Mouse (Mus musculus): ENCODE results near the gene Iqschfp. TPM values are rescaled to one million over a fixed set of nuclear protein-coding genes. Genes with fewer than 3 reads are reported as not detected.

Iqschfp gene
- polyA plus RNA-seq, 1 experiment, result not detected

- TF ChIP-seq USF1 (IDR thresholded peaks at IDR 0.05; ENCODE audit: low read depth) (no peak), CEBPB (IDR thresholded peaks at IDR 0.05; ENCODE audit: low read depth) (no peak), MYOD1 (IDR thresholded peaks at IDR 0.05; ENCODE audit: control insufficient read depth, insufficient read length, low read depth) (no peak), FOSL1 (IDR thresholded peaks at IDR 0.05; ENCODE audit: insufficient read depth, low read length, poor library complexity, severe bottlenecking) (no peak), MYOG (IDR thresholded peaks at IDR 0.05; ENCODE audit: control insufficient read depth, extremely low read depth, insufficient read length) (no peak), CTCF (IDR thresholded peaks at IDR 0.05; ENCODE audit: control insufficient read depth, insufficient read depth, insufficient read length) (no peak), MAX (IDR thresholded peaks at IDR 0.05) (no peak)
- no peaks in the 10 kb centered on the region for H3K27me3 ChIP-seq (ENCODE audit: control insufficient read depth, insufficient read depth, insufficient read length)
These were observed 375.9 kb downstream of the Iqschfp start for GRCm38 (mm10) chr3:68267905-68268304.

GRCm38 (mm10) chr3:68269251-68269650 lies 377.2 kb downstream of the Iqschfp start:
- no peaks in the 10 kb centered on the region for H3K27me3 ChIP-seq (ENCODE audit: control insufficient read depth, insufficient read depth, insufficient read length)
- H3ac ChIP-seq (ENCODE audit: control insufficient read depth, insufficient read length, low read depth), result no peak overlapping the region
- no peak for TF ChIP-seq MYOG (IDR thresholded peaks at IDR 0.05; ENCODE audit: control insufficient read depth, extremely low read depth, insufficient read length)
- TF ChIP-seq CEBPB (IDR thresholded peaks at IDR 0.05; ENCODE audit: low read depth), result no peak
- no peak for TF ChIP-seq CTCF (IDR thresholded peaks at IDR 0.05; ENCODE audit: control insufficient read depth, insufficient read depth, insufficient read length)
- TF ChIP-seq FOSL1 (IDR thresholded peaks at IDR 0.05; ENCODE audit: insufficient read depth, low read length, poor library complexity, severe bottlenecking), result no peak
- TF ChIP-seq USF1 (IDR thresholded peaks at IDR 0.05; ENCODE audit: low read depth), result no peak
- no peak for TF ChIP-seq MYOD1 (IDR thresholded peaks at IDR 0.05; ENCODE audit: control insufficient read depth, insufficient read length, low read depth)
- TF ChIP-seq MAX (IDR thresholded peaks at IDR 0.05), result no peak
- H3K36me3 ChIP-seq (ENCODE audit: control insufficient read depth, insufficient read depth), result no peaks in the 10 kb centered on the region
- H3K79me2 ChIP-seq (ENCODE audit: control insufficient read depth, insufficient read depth), result no peaks in the 10 kb centered on the region
- no peak overlapping the region for H3K4me3 ChIP-seq (ENCODE audit: insufficient read depth, poor library complexity, severe bottlenecking)
- no peaks in the 10 kb centered on the region for H3K79me3 ChIP-seq (ENCODE audit: low read depth)

More at GRCm38 (mm10) chr3:68267905-68268304, 375.9 kb downstream of the Iqschfp start:
- H3K4me3 ChIP-seq (ENCODE audit: insufficient read depth, poor library complexity, severe bottlenecking), result no peak overlapping the region
- no peaks in the 10 kb centered on the region for H3K36me3 ChIP-seq (ENCODE audit: control insufficient read depth, insufficient read depth)
- H3K79me3 ChIP-seq (ENCODE audit: low read depth), result no peaks in the 10 kb centered on the region
- H3ac ChIP-seq (ENCODE audit: control insufficient read depth, insufficient read length, low read depth), result no peak overlapping the region
- H3K79me2 ChIP-seq (ENCODE audit: control insufficient read depth, insufficient read depth), result no peaks in the 10 kb centered on the region

- Histone ChIP-seq H3K27me3 (ENCODE audit: control insufficient read depth, insufficient read depth, insufficient read length) (no peaks in the 10 kb centered on the region), H3K36me3 (ENCODE audit: control insufficient read depth, insufficient read depth) (no peaks in the 10 kb centered on the region), H3K79me3 (ENCODE audit: low read depth) (no peaks in the 10 kb centered on the region), H3K4me3 (ENCODE audit: insufficient read depth, poor library complexity, severe bottlenecking) (no peak overlapping the region), H3ac (ENCODE audit: control insufficient read depth, insufficient read length, low read depth) (no peak overlapping the region), H3K79me2 (ENCODE audit: control insufficient read depth, insufficient read depth) (no peaks in the 10 kb centered on the region)
- TF ChIP-seq FOSL1 (IDR thresholded peaks at IDR 0.05; ENCODE audit: insufficient read depth, low read length, poor library complexity, severe bottlenecking) (no peak), MYOD1 (IDR thresholded peaks at IDR 0.05; ENCODE audit: control insufficient read depth, insufficient read length, low read depth) (no peak), CTCF (IDR thresholded peaks at IDR 0.05; ENCODE audit: control insufficient read depth, insufficient read depth, insufficient read length) (no peak), MAX (IDR thresholded peaks at IDR 0.05) (no peak), MYOG (IDR thresholded peaks at IDR 0.05; ENCODE audit: control insufficient read depth, extremely low read depth, insufficient read length) (no peak), USF1 (IDR thresholded peaks at IDR 0.05; ENCODE audit: low read depth) (no peak), CEBPB (IDR thresholded peaks at IDR 0.05; ENCODE audit: low read depth) (no peak)
These were observed 378.2 kb downstream of the Iqschfp start for GRCm38 (mm10) chr3:68270246-68270645.

DNA sequence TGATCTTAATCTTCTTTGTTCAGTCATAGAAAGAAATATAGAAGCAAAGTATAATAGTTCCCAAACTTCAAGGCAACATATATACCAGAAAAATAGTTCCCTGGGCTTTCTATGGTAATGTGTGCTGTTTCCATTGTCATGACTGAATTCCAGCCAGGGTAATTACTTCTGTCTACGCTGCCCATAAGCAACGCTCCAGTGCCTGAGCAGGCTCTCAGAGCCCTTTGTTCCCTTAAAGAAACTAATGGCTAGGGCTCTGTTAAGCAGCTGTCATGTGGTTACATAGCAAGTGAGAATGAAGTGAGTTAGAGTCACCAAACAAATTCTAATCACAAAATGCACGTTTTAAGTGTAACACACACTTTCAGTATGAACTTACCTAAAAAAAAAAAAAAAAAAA lies 379.4 kb downstream of the Iqschfp start:
- H3ac ChIP-seq (ENCODE audit: control insufficient read depth, insufficient read length, low read depth), result no peak overlapping the region
- no peaks in the 10 kb centered on the region for H3K79me3 ChIP-seq (ENCODE audit: low read depth)
- no peaks in the 10 kb centered on the region for H3K27me3 ChIP-seq (ENCODE audit: control insufficient read depth, insufficient read depth, insufficient read length)
- TF ChIP-seq CTCF (IDR thresholded peaks at IDR 0.05; ENCODE audit: control insufficient read depth, insufficient read depth, insufficient read length) (no peak), MYOG (IDR thresholded peaks at IDR 0.05; ENCODE audit: control insufficient read depth, extremely low read depth, insufficient read length) (no peak), FOSL1 (IDR thresholded peaks at IDR 0.05; ENCODE audit: insufficient read depth, low read length, poor library complexity, severe bottlenecking) (no peak), USF1 (IDR thresholded peaks at IDR 0.05; ENCODE audit: low read depth) (no peak), MYOD1 (IDR thresholded peaks at IDR 0.05; ENCODE audit: control insufficient read depth, insufficient read length, low read depth) (no peak), CEBPB (IDR thresholded peaks at IDR 0.05; ENCODE audit: low read depth) (no peak), MAX (IDR thresholded peaks at IDR 0.05) (no peak)
- no peaks in the 10 kb centered on the region for H3K79me2 ChIP-seq (ENCODE audit: control insufficient read depth, insufficient read depth)
- H3K4me3 ChIP-seq (ENCODE audit: insufficient read depth, poor library complexity, severe bottlenecking), result no peak overlapping the region
- no peaks in the 10 kb centered on the region for H3K36me3 ChIP-seq (ENCODE audit: control insufficient read depth, insufficient read depth)

DNA sequence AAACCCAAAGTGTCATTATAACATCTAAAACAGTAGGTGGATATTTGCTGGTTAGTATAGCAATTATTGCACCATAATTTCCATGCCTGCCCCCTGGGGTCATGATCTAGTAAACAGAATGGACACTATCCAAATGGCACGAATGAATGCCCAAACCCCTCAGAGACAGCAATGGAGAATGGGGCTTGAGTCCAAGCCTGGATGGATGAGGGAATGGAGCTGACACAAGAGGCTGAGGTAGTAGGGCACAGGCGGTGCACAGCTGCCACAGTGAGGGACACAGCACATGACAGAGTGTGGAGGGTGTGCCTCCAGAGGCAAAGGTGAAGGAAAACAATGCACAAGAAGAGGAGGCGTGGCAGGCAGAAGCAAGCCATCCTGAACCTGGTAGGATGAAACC lies 379.8 kb downstream of the Iqschfp start:
- Histone ChIP-seq H3K79me3 (ENCODE audit: low read depth) (no peaks in the 10 kb centered on the region), H3K36me3 (ENCODE audit: control insufficient read depth, insufficient read depth) (no peaks in the 10 kb centered on the region)

More for the DNA sequence above, 379.8 kb downstream of the Iqschfp start:
- H3ac ChIP-seq (ENCODE audit: control insufficient read depth, insufficient read length, low read depth), result no peak overlapping the region
- H3K4me3 ChIP-seq (ENCODE audit: insufficient read depth, poor library complexity, severe bottlenecking), result no peak overlapping the region
- no peaks in the 10 kb centered on the region for H3K27me3 ChIP-seq (ENCODE audit: control insufficient read depth, insufficient read depth, insufficient read length)
- TF ChIP-seq CTCF (IDR thresholded peaks at IDR 0.05; ENCODE audit: control insufficient read depth, insufficient read depth, insufficient read length), result no peak
- TF ChIP-seq FOSL1 (IDR thresholded peaks at IDR 0.05; ENCODE audit: insufficient read depth, low read length, poor library complexity, severe bottlenecking), result no peak
- no peak for TF ChIP-seq MAX (IDR thresholded peaks at IDR 0.05)
- no peak for TF ChIP-seq MYOD1 (IDR thresholded peaks at IDR 0.05; ENCODE audit: control insufficient read depth, insufficient read length, low read depth)
- no peak for TF ChIP-seq CEBPB (IDR thresholded peaks at IDR 0.05; ENCODE audit: low read depth)
- no peak for TF ChIP-seq USF1 (IDR thresholded peaks at IDR 0.05; ENCODE audit: low read depth)
- TF ChIP-seq MYOG (IDR thresholded peaks at IDR 0.05; ENCODE audit: control insufficient read depth, extremely low read depth, insufficient read length), result no peak
- H3K79me2 ChIP-seq (ENCODE audit: control insufficient read depth, insufficient read depth), result no peaks in the 10 kb centered on the region

Measured in C2C12 (cell line).